Mouse (Mus musculus) myocyte (in vitro differentiated cells): ENCODE measurements around the gene Actl6b. TPM values are rescaled to one million over a fixed set of nuclear protein-coding genes. Genes with fewer than 3 reads are reported as not detected.

Source experiments
- H3K27me3 ChIP-seq: one replicate; pipeline ENCODE4 v1.6.1; 2011; ENCODE audit not compliant: control insufficient read depth, insufficient read depth, insufficient read length
- H3K36me3 ChIP-seq: one replicate; pipeline ENCODE4 v1.6.1; 2011; ENCODE audit not compliant: control insufficient read depth, insufficient read depth
- H3K4me2 ChIP-seq: one replicate; pipeline ENCODE4 v1.6.1; 2011; ENCODE audit warnings: low read depth, control low read depth
- H3K4me3 ChIP-seq: one replicate; pipeline ENCODE4 v1.5.1; 2011; ENCODE audit warnings: mild to moderate bottlenecking, control low read depth, moderate library complexity
- H3K79me2 ChIP-seq: one replicate; pipeline ENCODE4 v1.6.1; 2011; ENCODE audit not compliant: control insufficient read depth, insufficient read depth
- H3ac ChIP-seq: one replicate; pipeline ENCODE4 v1.6.1; 2011; ENCODE audit not compliant: control insufficient read depth, insufficient read length
- MYOD1 ChIP-seq, 3 experiments: IDR thresholded peaks; one replicate each; pipeline ENCODE4 v1.6.1; 2011; ENCODE audit warnings: control low read depth in 2 of 3, low read depth in 2 of 3, mild to moderate bottlenecking in 2 of 3, moderate library complexity in 1 of 3; ENCODE audit not compliant: insufficient read length in 2 of 3, control insufficient read depth in 1 of 3
- MYOG ChIP-seq, 3 experiments: IDR thresholded peaks; one replicate each; pipeline ENCODE4 v1.6.1; 2011; ENCODE audit warnings: control low read depth in 2 of 3, low read depth in 2 of 3, mild to moderate bottlenecking in 2 of 3; ENCODE audit not compliant: insufficient read length in 2 of 3, control insufficient read depth in 1 of 3, insufficient read depth in 1 of 3
- POLR2A ChIP-seq: IDR thresholded peaks from one replicate; pipeline ENCODE4 v1.6.1; 2011; ENCODE audit warnings: low read depth, mild to moderate bottlenecking, control low read depth, moderate library complexity; ENCODE audit not compliant: insufficient read length
- POLR2AphosphoS2 ChIP-seq: IDR thresholded peaks from one replicate; pipeline ENCODE4 v1.6.1; 2011; ENCODE audit warnings: low read depth, control low read depth; ENCODE audit not compliant: insufficient read length
- SRF ChIP-seq: IDR thresholded peaks from one replicate; pipeline ENCODE4 v1.6.1; 2011; ENCODE audit warnings: low read depth; ENCODE audit not compliant: control insufficient read depth, insufficient read length
- TCF12 ChIP-seq: IDR thresholded peaks from one replicate; pipeline ENCODE4 v1.6.1; 2011; ENCODE audit warnings: mild to moderate bottlenecking, control low read depth; ENCODE audit not compliant: poor library complexity, insufficient read depth, severe bottlenecking
- TCF3 ChIP-seq: IDR thresholded peaks from one replicate; pipeline ENCODE4 v1.6.1; 2011; ENCODE audit warnings: low read depth, control low read depth; ENCODE audit not compliant: insufficient read length
- USF1 ChIP-seq: IDR thresholded peaks from one replicate; pipeline ENCODE4 v1.6.1; 2011; ENCODE audit warnings: low read depth, mild to moderate bottlenecking, control low read depth, moderate library complexity
- polyA plus RNA-seq: library from polyadenylated mRNA; unstranded; fragments of >200 nt; fragmentation: generic; extraction: Trizol; gene quantifications from one replicate; pipeline ENCODE4 v1.2.1, GENCODE M21; 2012; ENCODE audit warnings: missing spikeins

The Actl6b gene
- polyA plus RNA-seq, 1 experiment = not detected

DNA sequence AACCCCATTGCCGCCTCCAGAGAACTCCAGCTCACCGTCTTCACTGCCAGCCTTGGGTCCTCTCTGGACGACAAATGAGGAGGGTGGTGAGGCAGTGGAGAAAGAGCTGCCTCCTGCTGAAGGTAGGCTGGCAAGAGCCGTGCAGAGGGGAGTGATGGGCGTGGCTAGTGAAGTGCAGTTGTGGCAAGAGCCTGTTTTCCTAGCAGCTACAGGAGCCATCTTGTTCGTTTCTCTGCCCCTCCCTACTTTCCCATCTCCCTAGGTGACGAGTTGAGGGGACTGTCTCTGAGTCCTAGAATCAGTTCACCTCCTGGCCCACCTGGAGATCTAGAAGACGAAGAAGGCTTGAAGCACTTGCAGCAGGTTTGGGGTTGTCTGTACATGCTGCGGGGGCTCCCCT, 31.5 kb upstream of the Actl6b start:
- Histone ChIP-seq H3K4me3 (no peak overlapping the region), H3K4me2 (no peak overlapping the region), H3K27me3 (no peaks in the 10 kb centered on the region), H3K36me3 (peaks cover 8% of the 10 kb centered on the region), H3ac (no peak overlapping the region), H3K79me2 (peaks cover 13% of the 10 kb centered on the region)
- TF ChIP-seq TCF12 (no peak), MYOD1 (IDR thresholded peaks at IDR 0.05; ENCODE audit: control insufficient read depth in 1 of 3, insufficient read length in 2 of 3, low read depth in 2 of 3) (no peak)

DNA sequence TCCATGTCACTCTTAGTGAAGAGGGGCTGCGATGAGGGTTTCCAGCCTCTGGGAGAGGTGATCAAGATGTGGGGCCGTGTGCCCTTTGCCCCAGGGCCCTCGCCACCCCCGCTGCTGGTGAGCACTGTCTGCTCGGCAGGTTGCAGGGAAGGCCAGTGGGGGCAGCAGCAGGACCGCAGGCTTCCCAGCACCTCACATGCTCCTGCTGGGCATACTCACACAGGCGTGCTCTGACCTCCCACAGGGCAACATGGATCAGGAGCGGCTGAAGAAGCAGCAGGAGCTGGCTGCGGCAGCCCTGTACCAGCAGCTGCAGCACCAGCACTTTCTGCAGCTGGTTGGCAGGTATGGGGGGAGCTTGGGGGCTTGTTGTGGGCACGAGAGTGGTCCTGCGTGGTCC, 30.6 kb upstream of the Actl6b start:
- Histone ChIP-seq H3K4me3 (no peak overlapping the region), H3K27me3 (no peaks in the 10 kb centered on the region), H3ac (no peak overlapping the region), H3K4me2 (no peak overlapping the region), H3K79me2 (peaks cover 4% of the 10 kb centered on the region), H3K36me3 (peaks cover 8% of the 10 kb centered on the region)
- no peak for TF ChIP-seq TCF12
- no peak for TF ChIP-seq POLR2A
- peak; percentile 32 for TF ChIP-seq POLR2AphosphoS2
- TF ChIP-seq MYOD1 (IDR thresholded peaks at IDR 0.05; ENCODE audit: control insufficient read depth in 1 of 3, insufficient read length in 2 of 3, low read depth in 2 of 3) = no peak
- TF ChIP-seq USF1 = no peak
- TF ChIP-seq SRF = no peak

DNA sequence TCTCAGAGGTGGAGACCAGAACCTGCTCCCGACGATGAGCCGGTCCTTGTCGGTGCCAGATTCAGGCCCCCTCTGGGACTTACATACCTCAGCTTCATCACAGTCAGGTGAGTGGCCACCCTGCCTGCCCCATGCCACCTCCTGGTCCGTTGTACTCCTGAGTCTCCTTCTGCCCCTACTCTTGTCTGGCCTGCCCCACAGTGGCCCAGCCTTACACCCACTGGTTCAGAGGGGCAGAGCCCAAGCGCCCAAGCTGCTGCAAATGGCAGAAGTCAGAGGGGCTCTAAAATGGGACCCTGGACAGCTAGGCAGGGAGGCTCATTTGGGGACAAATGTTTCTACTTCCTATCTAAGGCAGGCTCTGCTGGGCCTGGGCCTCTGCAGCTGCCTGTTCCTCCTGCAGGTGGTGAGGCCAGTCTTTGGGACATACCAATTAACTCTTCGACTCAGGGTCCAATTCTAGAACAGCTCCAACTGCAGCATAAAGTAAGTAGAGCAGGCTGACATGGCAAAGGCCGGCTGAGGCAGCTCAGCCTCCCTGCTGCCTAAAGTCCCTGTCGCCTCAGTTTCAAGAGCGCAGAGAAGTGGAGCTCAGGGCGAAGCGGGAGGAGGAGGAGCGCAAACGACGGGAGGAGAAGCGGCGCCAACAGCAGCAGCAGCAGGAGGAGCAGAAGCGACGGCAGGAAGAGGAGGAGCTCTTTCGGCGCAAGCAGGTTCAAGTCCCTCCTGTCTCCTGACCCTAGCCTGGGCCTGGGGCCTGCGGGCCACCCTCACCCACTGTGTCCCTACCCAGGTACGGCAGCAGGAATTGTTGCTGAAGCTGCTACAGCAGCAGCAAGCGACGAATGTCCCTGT, 29.7 kb upstream of the Actl6b start:
- Histone ChIP-seq H3K36me3 (peaks cover 5% of the 10 kb centered on the region), H3K27me3 (no peaks in the 10 kb centered on the region), H3K79me2 (peaks cover under 1% of the 10 kb centered on the region), H3ac (no peak overlapping the region), H3K4me3 (no peak overlapping the region), H3K4me2 (no peak overlapping the region)
- TF ChIP-seq TCF12 (no peak), POLR2A (no peak), SRF (no peak), MYOD1 (IDR thresholded peaks at IDR 0.05; ENCODE audit: control insufficient read depth in 1 of 3, insufficient read length in 2 of 3, low read depth in 2 of 3) (no peak), POLR2AphosphoS2 (peak; percentile 68)

DNA sequence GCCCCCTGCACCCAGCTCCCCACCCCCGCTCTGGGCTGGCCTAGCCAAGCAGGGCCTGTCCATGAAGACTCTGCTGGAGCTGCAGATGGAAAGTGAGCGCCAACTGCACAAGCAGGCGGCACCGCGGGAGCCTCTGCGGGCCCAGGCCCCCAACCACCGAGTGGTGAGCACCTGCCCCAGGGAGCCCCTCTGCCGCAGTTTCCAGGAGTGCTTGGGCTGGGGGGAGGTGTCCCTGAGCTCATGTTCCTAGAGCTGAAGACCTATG, 29.1 kb upstream of the Actl6b start:
- no peak overlapping the region for H3ac ChIP-seq
- H3K4me2 ChIP-seq = no peak overlapping the region
- peaks cover 5% of the 10 kb centered on the region for H3K36me3 ChIP-seq
- H3K79me2 ChIP-seq = no peaks in the 10 kb centered on the region
- H3K4me3 ChIP-seq = no peak overlapping the region
- peak; percentile 1 for TF ChIP-seq POLR2AphosphoS2
- TF ChIP-seq TCF3 = no peak
- no peak for TF ChIP-seq MYOD1 (IDR thresholded peaks at IDR 0.05; ENCODE audit: control insufficient read depth in 1 of 3, insufficient read length in 2 of 3, low read depth in 2 of 3)
- TF ChIP-seq MYOG (IDR thresholded peaks at IDR 0.05; ENCODE audit: control insufficient read depth in 1 of 3, insufficient read depth in 1 of 3, insufficient read length in 2 of 3, low read depth in 2 of 3) = no peak
- no peaks in the 10 kb centered on the region for H3K27me3 ChIP-seq

DNA sequence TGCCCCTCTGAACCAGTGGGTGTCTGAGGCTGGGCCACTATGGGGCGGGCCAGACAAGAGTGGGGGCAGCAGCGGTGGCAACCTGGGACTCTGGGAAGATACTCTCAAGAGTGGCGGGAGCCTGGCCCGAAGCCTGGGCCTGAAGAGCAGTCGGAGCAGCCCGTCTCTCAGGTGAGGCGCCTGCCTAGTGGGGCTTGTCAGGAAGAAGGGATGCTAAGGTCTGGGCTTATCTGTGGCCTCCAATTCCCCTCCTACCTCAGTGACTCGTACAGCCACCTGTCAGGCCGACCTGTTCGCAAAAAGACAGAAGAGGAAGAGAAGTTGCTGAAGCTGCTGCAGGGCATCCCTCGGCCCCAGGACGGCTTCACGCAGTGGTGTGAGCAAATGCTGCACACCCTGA, 28.6 kb upstream of the Actl6b start:
- H3ac ChIP-seq = no peak overlapping the region
- TF ChIP-seq TCF3 (no peak), POLR2A (peak; percentile 8), POLR2AphosphoS2 (peak; percentile 66)
- H3K4me3 ChIP-seq = no peak overlapping the region
- H3K27me3 ChIP-seq = no peaks in the 10 kb centered on the region
- H3K4me2 ChIP-seq = no peak overlapping the region
- H3K79me2 ChIP-seq = peaks cover 1% of the 10 kb centered on the region
- H3K36me3 ChIP-seq = peaks cover 5% of the 10 kb centered on the region

DNA sequence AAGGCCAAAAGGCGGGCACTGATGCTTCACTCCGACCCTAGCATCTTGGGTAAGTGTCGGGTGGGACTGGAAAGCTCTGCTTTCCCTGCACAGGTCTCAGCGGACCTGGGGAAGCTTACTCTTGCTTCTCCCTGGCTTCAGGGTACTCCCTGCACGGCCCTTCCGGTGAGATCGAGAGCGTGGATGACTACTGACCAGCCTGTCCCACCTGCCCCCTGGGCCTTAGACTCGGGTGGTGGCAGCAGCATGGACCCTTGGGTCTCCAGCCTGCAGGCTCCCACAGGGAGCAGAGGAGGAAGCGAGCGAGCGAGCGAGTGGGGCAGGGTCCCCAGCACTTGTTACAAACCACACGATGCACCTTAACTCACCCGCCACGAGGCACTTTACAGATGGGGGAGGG, 27.8 kb upstream of the Actl6b start:
- peaks cover 5% of the 10 kb centered on the region for H3K36me3 ChIP-seq
- H3K27me3 ChIP-seq = no peaks in the 10 kb centered on the region
- H3K79me2 ChIP-seq = peaks cover 9% of the 10 kb centered on the region
- H3ac ChIP-seq = no peak overlapping the region
- TF ChIP-seq TCF12 (no peak), POLR2AphosphoS2 (peak; percentile 44), MYOD1 (IDR thresholded peaks at IDR 0.05; ENCODE audit: control insufficient read depth in 1 of 3, insufficient read length in 2 of 3, low read depth in 2 of 3) (no peak)
- no peak overlapping the region for H3K4me2 ChIP-seq
- H3K4me3 ChIP-seq = no peak overlapping the region
